In genomic region chr2:157506779-157507178, GRCm38 (mm10) we compare ENCODE assay signal across 9 mouse cellular contexts. TPM values are rescaled to one million over a fixed set of nuclear protein-coding genes. Genes with fewer than 3 reads are reported as not detected.
DNase-seq lines count a peak whose midpoint lies in the region; ATAC-seq and TF ChIP-seq lines count a peak whose summit lies in the region.
"Had no signal": no experiment of that assay in that cellular context is flagged by ENCODE, and none has a peak within 500 bp of the region (broad histone marks: within the 10 kb centered on the region; RNA-seq: fewer than 3 reads in every experiment).

No protein-coding gene starts in this region.

- intact Hi-C loops in left cerebral cortex, postnatal 4 days (cut with DNase I), result no loop called here

- no peak overlapping the region for H3K4me3 ChIP-seq in forebrain, postnatal 0 days (ENCODE audit: low read depth, low read length)

- no peaks in the 10 kb centered on the region for H3K27me3 ChIP-seq in forebrain, postnatal 0 days (ENCODE audit: insufficient read depth, low read length)

- H3K9me3 ChIP-seq in forebrain, postnatal 0 days (ENCODE audit: low read length), result no peaks in the 10 kb centered on the region

- TF ChIP-seq CTCF in forebrain, postnatal 0 days (IDR thresholded peaks at IDR 0.05; ENCODE audit: low read depth), result no peak; the same call in 1 of the 2 replicates

- H3K27ac ChIP-seq in forebrain, postnatal 0 days (ENCODE audit: low read depth, low read length), result 0 out of 2 replicates have a peak overlapping the region, but pooled peaks have one; percentile 9

- WGBS in forebrain, postnatal 0 days, result 23% methylated on average over 14 of the region's 14 CpGs

- no peaks in the 10 kb centered on the region for H3K4me1 ChIP-seq in forebrain, postnatal 0 days (ENCODE audit: insufficient read depth)

- no peaks in the 10 kb centered on the region for H3K36me3 ChIP-seq in forebrain, postnatal 0 days (ENCODE audit: insufficient read depth)

- H3K9ac ChIP-seq in forebrain, postnatal 0 days, result no peak overlapping the region

- H3K4me2 ChIP-seq in forebrain, postnatal 0 days (ENCODE audit: low read depth), result no peak overlapping the region

- peak; percentile 44 for DNase-seq in left cerebral cortex, adult 11 months (ENCODE audit: low spot score)
- DNase-seq in left cerebral cortex, postnatal 4 days, result no peak
- peak; percentile 72 for DNase-seq in forebrain, postnatal 0 days
- DNase-seq in left cerebral cortex, adult 8-10 months (ENCODE audit: low spot score in 2 of 2), result peak; percentile 39 to 63
- peak; percentile 84 for DNase-seq in right cerebral cortex, adult 2 months (ENCODE audit: low spot score in 2 of 2)
- DNase-seq in gastrocnemius, postnatal 25 days, result no peak
- DNase-seq in cerebellum, postnatal 36 days, result no peak
- DNase-seq in yolk sac, embryonic 10.5 days (ENCODE audit: low spot score), result no peak

- peak; percentile 70 for ATAC-seq in forebrain, postnatal 0 days

RNA-seq across cellular contexts. Expression of gene Nnat, which starts 53.1 kb away (rescaled TPM):
- total RNA-seq in left cerebral cortex, postnatal 4 days (2021), result 1,000 to 10,000 TPM; 1,316 to 1,920 TPM
- 4,630 and 7,303 TPM in 2 replicates for total RNA-seq in forebrain, postnatal 0 days (2014; rRNA removed)
- 6,353 and 7,049 TPM in 2 replicates for polyA plus RNA-seq in forebrain, postnatal 0 days (2015; fragmentation: Nextera tagmentation; extraction: Ambion mirVana)
- total RNA-seq in left cerebral cortex, adult 8-10 months (2022), result 100 to 1,000 TPM; 199 to 269 (median 247) TPM
- total RNA-seq in gastrocnemius, postnatal 25 days (2021), result 10 to 100 TPM in 1 of 2 experiments, 1 to 10 TPM in 1; 1.3 to 49.1 TPM
- total RNA-seq: hematopoietic stem cell, adult 5-6 weeks had no signal

Comparison
In these comparisons a context has a peak if more than half of its experiments do, and no peak if none do; other contexts are left out.
1. DNase-seq: peak in left cerebral cortex, adult 11 months (single experiment), forebrain, postnatal 0 days (single experiment), left cerebral cortex, adult 8-10 months (2 of 2) and right cerebral cortex, adult 2 months (2 of 2); none in left cerebral cortex, postnatal 4 days (single experiment), gastrocnemius, postnatal 25 days (single experiment), cerebellum, postnatal 36 days (0 of 2) and yolk sac, embryonic 10.5 days (single experiment).
2. RNA of gene Nnat, which starts 53.1 kb away (total RNA-seq): 4,630 to 7,303 TPM in forebrain, postnatal 0 days and 1,316 to 1,920 TPM in left cerebral cortex, postnatal 4 days; 199 to 269 TPM in left cerebral cortex, adult 8-10 months and 1.3 to 49.1 TPM in gastrocnemius, postnatal 25 days; every median in the first group is over 4 times any median in the second.